Mouse (Mus musculus) bone marrow, adult 2 months (tissue): Measurements from ENCODE around the gene Itpk1. TPM values are rescaled to one million over a fixed set of nuclear protein-coding genes. Genes with fewer than 3 reads are reported as not detected.
A peak's percentile ranks its signal among the peaks of the same experiment; 100 is the strongest.

Experiments
- H3K27ac ChIP-seq: fragments of 200-500 bp; 2 replicates; pipeline ENCODE4 v1.5.1; 2012; ENCODE audit warnings: low read depth, mild to moderate bottlenecking, control low read depth, inconsistent platforms, low read length; ENCODE audit not compliant: control insufficient read depth, poor library complexity, insufficient read depth
- H3K4me1 ChIP-seq: fragments of 200-500 bp; 2 replicates; pipeline ENCODE4 v1.6.1; 2011; ENCODE audit warnings: low read length; ENCODE audit not compliant: control insufficient read depth, insufficient read depth
- H3K4me3 ChIP-seq: fragments of 200-500 bp; replicated peaks from 2 replicates; pipeline ENCODE3; 2011; ENCODE audit warnings: mild to moderate bottlenecking, low read depth, low read length, control low read depth; ENCODE audit not compliant: control insufficient read depth
- CTCF ChIP-seq: fragments of 200-500 bp; IDR thresholded peaks from 2 replicates; pipeline ENCODE4 v1.5.1; 2011; ENCODE audit warnings: low read length, control low read depth; ENCODE audit not compliant: control insufficient read depth, insufficient read depth
- POLR2A ChIP-seq: fragments of 200-500 bp; IDR thresholded peaks from 2 replicates; pipeline ENCODE4 v1.6.1; 2011; ENCODE audit warnings: low read depth, mild to moderate bottlenecking, control low read depth, low read length, borderline replicate concordance; ENCODE audit not compliant: control insufficient read depth
- WGBS: fragments of 180-500 bp; shearing (Covaris S2); methylation state at CpG from one replicate; pipeline ENCODE4 v1.1.7; 2018; 5-methylcytosine and 5-hydroxymethylcytosine counted together
- polyA plus RNA-seq: library from polyadenylated mRNA; stranded (reverse); fragments of >200 nt; gene quantifications from 2 replicates; pipeline ENCODE4 v1.2.4, GENCODE M21; 2011; ENCODE audit warnings: low replicate concordance; ENCODE audit not compliant: missing spikeins, insufficient read depth, insufficient read length

Itpk1 gene
- polyA plus RNA-seq, 1 experiment: 15.8 TPM

DNA sequence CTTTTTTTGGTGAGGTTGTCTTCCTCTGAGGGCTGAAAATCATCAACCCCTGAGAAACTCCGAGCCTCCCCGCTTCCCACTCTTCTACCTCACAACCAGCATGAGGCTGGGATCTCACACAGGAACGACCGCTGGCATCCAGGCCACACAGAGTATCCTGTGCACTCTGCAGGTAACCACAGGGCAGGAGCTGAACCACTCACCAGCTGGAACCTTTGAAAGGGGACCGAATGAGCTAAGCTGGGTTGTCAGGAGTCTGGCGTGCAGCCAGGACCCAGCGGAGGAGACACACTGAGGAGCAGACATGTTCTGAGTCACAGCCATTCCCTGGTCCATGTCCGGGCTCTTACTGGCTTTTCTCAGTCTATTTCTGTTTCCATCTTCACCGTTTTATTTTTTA is 111.0 kb downstream of the Itpk1 start:
- TF ChIP-seq POLR2A: no peak
- Histone ChIP-seq H3K4me3 (no peak overlapping the region), H3K27ac (no peak overlapping the region), H3K4me1 (no peaks in the 10 kb centered on the region)
- 85% methylated on average over 9 of the region's 9 CpGs for WGBS

DNA sequence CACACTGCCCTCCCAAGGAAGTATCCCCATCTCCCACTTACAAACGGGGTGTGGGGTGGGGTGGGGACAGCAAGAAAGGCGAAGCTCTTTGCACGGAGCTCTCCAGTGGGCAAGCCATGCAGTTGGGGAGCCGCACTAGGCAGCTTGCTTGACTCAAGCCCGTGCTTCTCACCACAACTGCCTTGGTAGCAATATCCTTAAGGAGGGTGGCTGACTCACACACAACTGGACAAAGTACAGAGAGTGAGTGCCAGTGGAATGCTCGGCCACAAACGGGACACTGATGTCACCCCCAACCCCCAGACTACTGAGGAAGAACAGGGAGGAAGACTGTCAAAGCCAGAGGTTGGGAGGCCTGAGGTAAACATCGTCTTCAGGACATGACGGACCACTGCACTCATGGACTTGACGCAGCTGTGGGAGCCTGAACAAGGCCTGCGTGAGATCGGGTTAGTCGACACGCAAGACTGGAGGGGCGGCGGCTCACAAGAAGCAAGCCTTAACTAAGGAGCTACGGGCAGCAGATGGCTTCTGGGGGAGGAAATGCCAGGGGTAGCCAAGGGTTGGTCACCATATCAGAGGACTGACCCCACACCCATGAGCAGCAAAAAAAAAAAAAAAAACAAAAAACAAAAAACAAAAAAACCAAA is 113.9 kb downstream of the Itpk1 start:
- TF ChIP-seq POLR2A (no peak), CTCF (no peak)
- no peaks in the 10 kb centered on the region for H3K4me1 ChIP-seq
- WGBS: 84% methylated on average over 17 of the region's 17 CpGs
- H3K27ac ChIP-seq: no peak overlapping the region
- H3K4me3 ChIP-seq: no peak overlapping the region

DNA sequence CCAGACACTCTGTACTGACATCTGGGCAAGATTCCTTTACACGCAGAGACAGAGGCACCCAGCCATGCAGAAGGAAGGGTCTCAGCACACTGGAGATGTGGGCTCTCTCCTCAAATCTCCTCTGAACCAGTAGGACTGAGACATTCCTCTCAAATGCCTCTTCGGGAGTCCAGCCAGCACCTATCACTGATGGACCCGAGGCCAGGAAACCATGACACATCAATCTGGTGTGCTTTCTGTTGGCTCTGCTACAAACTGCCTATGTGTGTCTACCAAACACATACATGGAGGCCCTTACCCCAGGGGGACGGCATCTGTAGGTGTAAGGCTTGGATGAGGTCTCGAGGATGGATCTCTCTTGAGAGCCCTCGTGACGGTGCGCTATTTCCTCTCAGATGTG is 117.6 kb downstream of the Itpk1 start:
- Histone ChIP-seq H3K4me3 (no peak overlapping the region), H3K4me1 (no peaks in the 10 kb centered on the region), H3K27ac (no peak overlapping the region)
- WGBS: 79% methylated on average over 8 of the region's 8 CpGs
- TF ChIP-seq POLR2A: no peak
- TF ChIP-seq CTCF: no peak

DNA sequence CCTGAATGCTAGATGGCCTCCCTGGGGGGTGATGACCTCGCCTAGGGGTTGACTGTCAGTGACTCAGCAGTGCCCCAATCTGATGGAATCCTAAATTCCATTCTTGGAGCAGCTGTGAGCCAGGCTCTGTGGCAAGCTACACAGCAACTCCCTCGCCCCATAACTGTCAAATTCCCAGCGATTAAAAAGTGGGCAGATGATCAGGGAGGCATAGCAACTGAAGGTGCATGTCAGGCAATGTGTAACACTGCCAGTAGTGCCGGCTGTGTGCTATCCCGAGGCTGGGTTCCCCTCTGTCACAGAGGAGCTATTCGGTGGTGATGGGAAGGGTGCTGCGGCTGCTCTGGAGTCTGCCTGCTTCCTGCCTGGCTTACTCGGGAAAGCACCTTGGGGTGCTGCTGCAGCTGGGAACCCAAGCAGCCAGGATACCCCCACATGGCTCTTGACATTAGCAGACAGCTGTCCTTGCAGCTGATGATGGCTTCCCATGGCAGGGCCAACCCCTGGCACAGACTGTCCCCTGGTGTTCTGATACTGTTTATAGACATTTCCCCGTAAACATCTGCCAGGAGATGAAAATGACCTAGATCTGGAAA is 118.3 kb downstream of the Itpk1 start:
- TF ChIP-seq POLR2A: no peak
- no peak for TF ChIP-seq CTCF

DNA sequence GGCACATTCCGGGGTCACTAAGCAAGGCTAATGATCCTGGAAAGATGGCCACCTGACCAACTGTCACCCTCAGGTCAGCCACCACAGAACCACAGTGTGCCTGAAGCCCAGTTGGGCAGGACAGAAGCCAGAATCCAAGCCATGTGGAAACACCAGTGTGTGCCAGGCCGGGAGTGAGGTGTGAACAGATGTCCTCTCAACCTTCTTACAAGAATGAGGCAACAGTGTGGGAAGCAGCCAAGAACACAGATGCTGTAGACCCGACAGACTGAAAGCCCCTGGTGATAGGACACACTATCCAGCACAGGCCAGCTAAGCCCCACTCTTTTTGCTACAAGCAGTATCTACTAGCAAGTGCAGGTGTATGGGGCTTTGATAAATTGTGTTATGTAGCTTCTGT is 119.3 kb downstream of the Itpk1 start:
- TF ChIP-seq CTCF (no peak), POLR2A (no peak)
- Histone ChIP-seq H3K27ac (no peak overlapping the region), H3K4me3 (no peak overlapping the region), H3K4me1 (no peaks in the 10 kb centered on the region)
- WGBS: 73% methylated on average over 3 of the region's 3 CpGs

More for the DNA sequence above, 118.3 kb downstream of the Itpk1 start:
- H3K27ac ChIP-seq: no peak overlapping the region
- WGBS: 77% methylated on average over 9 of the region's 9 CpGs
- no peaks in the 10 kb centered on the region for H3K4me1 ChIP-seq
- H3K4me3 ChIP-seq: no peak overlapping the region

DNA sequence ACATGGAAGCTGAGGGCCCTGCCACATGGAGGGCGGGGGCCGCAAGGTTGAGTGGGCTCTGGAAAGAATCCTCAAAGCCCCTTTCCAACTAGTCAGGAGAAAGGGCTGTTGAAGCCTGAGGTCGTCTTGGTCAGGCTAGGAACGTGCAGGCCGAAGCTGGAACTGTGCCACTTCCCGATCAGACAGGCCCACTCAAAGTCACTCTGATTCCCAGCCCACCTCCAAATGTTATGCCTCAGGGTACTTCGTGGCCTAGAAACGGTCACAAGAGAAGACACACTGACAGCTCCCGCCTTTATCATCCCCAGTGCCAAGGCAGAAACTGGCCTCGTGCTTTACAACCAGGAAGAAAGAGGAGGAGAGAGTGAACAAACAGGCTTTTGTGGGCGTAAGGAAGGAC is 122.3 kb downstream of the Itpk1 start:
- no peak for TF ChIP-seq CTCF

DNA sequence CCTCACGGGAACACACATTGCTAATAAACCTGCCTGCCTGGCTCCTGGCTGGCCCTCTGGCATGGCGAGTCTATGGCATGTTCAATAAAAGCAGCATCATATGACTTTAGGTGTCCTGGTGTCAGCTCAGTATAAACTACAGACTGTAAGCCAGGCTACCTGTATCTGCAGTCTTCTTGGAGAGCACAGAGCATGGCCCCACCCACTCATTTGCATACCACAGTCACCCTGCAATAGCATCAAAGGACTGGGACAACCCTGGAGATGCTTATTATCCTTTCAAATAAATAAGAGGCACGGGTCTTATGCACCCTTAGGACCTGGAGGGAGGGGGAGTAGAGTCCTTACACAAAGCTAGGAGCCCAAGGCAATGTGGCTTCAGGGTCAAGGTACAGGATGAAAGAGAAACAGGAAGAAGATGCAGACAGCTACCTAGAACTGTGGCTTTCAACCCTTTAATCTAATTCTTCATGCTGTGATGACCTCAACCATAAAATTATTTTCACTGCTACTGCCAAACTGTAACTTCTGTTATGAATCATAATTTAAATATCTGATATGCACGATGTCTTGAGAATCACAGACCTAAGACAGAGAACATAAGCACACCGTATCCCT is 123.0 kb downstream of the Itpk1 start:
- no peak overlapping the region for H3K4me3 ChIP-seq
- no peak overlapping the region for H3K27ac ChIP-seq
- 68% methylated on average over 5 of the region's 5 CpGs for WGBS
- no peaks in the 10 kb centered on the region for H3K4me1 ChIP-seq
- no peak for TF ChIP-seq POLR2A
- no peak for TF ChIP-seq CTCF

More for the DNA sequence above, 122.3 kb downstream of the Itpk1 start:
- H3K27ac ChIP-seq: no peak overlapping the region
- no peaks in the 10 kb centered on the region for H3K4me1 ChIP-seq
- H3K4me3 ChIP-seq: no peak overlapping the region
- WGBS: 84% methylated on average over 11 of the region's 11 CpGs

DNA sequence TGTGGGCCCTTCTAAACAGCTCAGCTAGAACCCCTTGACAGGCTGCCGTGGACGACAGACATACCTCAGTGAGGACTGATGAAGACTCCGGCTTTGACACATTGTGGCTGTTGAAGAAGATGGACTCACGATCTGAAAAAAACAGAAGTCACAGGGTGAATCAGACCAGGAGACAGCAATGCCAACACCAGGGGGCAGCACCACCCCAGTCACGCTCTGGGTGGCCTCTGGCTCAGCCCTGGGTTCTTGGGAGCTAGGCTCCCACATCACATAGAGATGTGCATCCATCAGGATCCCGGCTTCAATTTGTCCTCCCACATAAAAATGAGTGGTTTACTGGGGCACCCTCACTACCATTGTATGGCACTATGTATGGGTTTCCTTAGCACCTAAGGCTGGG is 125.7 kb downstream of the Itpk1 start:
- TF ChIP-seq POLR2A: no peak
- peak; percentile 87 for TF ChIP-seq CTCF
- Histone ChIP-seq H3K4me1 (no peaks in the 10 kb centered on the region), H3K27ac (no peak overlapping the region), H3K4me3 (no peak overlapping the region)
- 49% methylated on average over 6 of the region's 6 CpGs for WGBS
